Mouse (Mus musculus) ES-Bruce4 (cell line): ENCODE measurements at regions not wholly inside any gene's neighbourhood (a gene's known extent, or its start where the extent isn't known, plus 50 kb on each side); places are given as distances from the start of the nearest gene placed in this dataset.
A peak's percentile ranks its signal among the peaks of the same experiment; 100 is the strongest.

ENCODE experiments used
- H3K27ac ChIP-seq: 2 replicates; pipeline ENCODE4 v1.5.1; 2012; ENCODE audit warnings: low read length, inconsistent platforms; ENCODE audit not compliant: insufficient read depth
- H3K27me3 ChIP-seq: 2 replicates; pipeline ENCODE4 v1.6.1; 2012; ENCODE audit warnings: mild to moderate bottlenecking, low read length, inconsistent platforms; ENCODE audit not compliant: control insufficient read depth, poor library complexity, insufficient read depth, severe bottlenecking
- H3K36me3 ChIP-seq: 2 replicates; pipeline ENCODE4 v1.6.1; 2012; ENCODE audit warnings: inconsistent platforms, mild to moderate bottlenecking, low read length, moderate library complexity; ENCODE audit not compliant: control insufficient read depth, poor library complexity, insufficient read depth, severe bottlenecking
- H3K4me1 ChIP-seq: one replicate; pipeline ENCODE4 v1.8.1; 2011; ENCODE audit warnings: low read length; ENCODE audit not compliant: control insufficient read depth, insufficient read depth
- H3K4me3 ChIP-seq: 2 replicates; pipeline ENCODE4 v1.5.1; 2011; ENCODE audit warnings: low read depth, mild to moderate bottlenecking, low read length
- H3K9ac ChIP-seq: 2 replicates; pipeline ENCODE4 v1.6.1; 2012; ENCODE audit warnings: low read depth, mild to moderate bottlenecking, inconsistent platforms; ENCODE audit not compliant: poor library complexity, severe bottlenecking
- H3K9me3 ChIP-seq: replicated peaks from 2 replicates; pipeline ENCODE4 v1.6.1; 2012; ENCODE audit warnings: mild to moderate bottlenecking, low read length, inconsistent platforms; ENCODE audit not compliant: control insufficient read depth, poor library complexity, insufficient read depth, severe bottlenecking
- CTCF ChIP-seq: IDR thresholded peaks from one replicate; pipeline ENCODE4 v1.8.1; 2011; ENCODE audit warnings: low read depth, low read length
- EP300 ChIP-seq: IDR thresholded peaks from 2 replicates; pipeline ENCODE4 v1.6.1; 2011; ENCODE audit warnings: low read depth, low read length; ENCODE audit not compliant: insufficient read depth
- POLR2A ChIP-seq: IDR thresholded peaks from one replicate; pipeline ENCODE4 v1.8.1; 2011; ENCODE audit warnings: low read length; ENCODE audit not compliant: insufficient read depth

DNA sequence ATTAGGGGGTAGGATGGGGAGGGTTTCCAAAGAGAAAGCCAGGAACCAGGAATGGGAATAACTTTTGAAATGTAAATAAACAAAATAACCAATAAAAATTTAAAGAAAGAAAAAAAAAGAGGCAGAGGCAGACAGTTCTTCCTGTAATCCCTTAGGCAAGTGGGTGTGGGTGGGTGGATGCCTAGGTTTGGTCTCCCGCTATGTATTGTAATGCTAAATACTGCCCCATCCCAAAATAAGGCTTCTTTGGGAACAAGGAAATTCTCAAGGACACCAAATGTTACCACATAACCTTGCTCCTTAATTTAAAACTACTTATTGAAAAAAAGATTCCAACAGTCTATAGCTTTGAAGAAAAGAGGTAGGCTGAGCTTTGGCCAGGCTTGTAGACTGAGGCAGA lies 1120.5 kb upstream of the Prmt6 start:
- TF ChIP-seq CTCF (no peak), EP300 (peak; percentile 61; the same call in 1 of the 2 replicates), POLR2A (no peak)
- no peaks in the 10 kb centered on the region for H3K9me3 ChIP-seq
- H3K27ac ChIP-seq: peak overlapping the region; percentile 88
- no peak overlapping the region for H3K9ac ChIP-seq
- no peaks in the 10 kb centered on the region for H3K4me1 ChIP-seq
- no peaks in the 10 kb centered on the region for H3K36me3 ChIP-seq
- no peaks in the 10 kb centered on the region for H3K27me3 ChIP-seq
- H3K4me3 ChIP-seq: no peak overlapping the region

DNA sequence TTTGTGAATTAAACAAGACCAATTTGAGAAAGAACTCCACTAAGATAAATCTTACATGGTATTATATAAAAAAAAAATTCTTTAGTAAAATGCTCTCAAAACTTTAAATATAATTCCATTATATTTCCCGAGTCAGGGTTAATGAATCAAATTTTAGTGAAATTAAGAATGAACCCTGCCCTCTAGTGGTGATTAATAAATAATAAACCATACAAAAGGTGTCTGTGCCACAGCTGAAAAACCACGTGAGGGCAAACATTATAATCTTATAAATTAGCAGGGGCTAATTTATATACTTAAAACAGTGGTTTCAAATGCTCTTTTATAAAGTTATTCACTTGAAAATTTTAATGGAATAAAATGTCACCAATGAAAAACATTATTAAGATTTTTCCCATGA lies 1087.4 kb upstream of the Prmt6 start:
- no peaks in the 10 kb centered on the region for H3K4me1 ChIP-seq
- no peak overlapping the region for H3K4me3 ChIP-seq
- no peak overlapping the region for H3K27ac ChIP-seq
- H3K27me3 ChIP-seq: no peaks in the 10 kb centered on the region
- TF ChIP-seq EP300: no peak
- no peak for TF ChIP-seq POLR2A
- no peak for TF ChIP-seq CTCF
- no peaks in the 10 kb centered on the region for H3K36me3 ChIP-seq
- no peaks in the 10 kb centered on the region for H3K9me3 ChIP-seq
- no peak overlapping the region for H3K9ac ChIP-seq

DNA sequence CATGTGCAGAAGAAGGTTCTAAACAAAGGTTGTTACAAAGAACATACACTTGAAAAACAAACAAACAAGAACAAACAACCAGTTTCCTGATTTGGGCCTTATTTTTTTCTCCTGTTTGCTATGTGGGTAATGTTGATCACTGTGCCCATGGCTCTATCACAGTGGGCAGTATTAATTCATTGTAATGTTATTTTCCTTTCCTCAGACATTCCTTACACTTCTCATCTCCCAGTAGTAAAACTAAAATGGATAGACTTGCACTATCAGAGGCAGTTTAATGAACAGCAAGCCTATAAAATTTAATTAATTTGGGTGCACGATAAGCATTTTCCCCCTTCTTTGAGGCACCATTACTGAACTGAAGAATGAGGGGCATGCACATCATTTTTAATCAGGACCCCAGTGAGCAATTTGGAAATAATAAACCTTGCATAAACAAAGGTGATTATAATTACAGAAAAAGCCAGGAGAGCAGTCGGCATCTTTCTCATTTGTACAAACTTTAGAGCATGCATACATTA lies 1040.3 kb upstream of the Prmt6 start:
- Histone ChIP-seq H3K4me3 (no peak overlapping the region), H3K9me3 (no peaks in the 10 kb centered on the region), H3K9ac (no peak overlapping the region), H3K27ac (no peak overlapping the region), H3K36me3 (no peaks in the 10 kb centered on the region), H3K27me3 (no peaks in the 10 kb centered on the region), H3K4me1 (no peaks in the 10 kb centered on the region)
- TF ChIP-seq CTCF (no peak), POLR2A (no peak), EP300 (no peak)

DNA sequence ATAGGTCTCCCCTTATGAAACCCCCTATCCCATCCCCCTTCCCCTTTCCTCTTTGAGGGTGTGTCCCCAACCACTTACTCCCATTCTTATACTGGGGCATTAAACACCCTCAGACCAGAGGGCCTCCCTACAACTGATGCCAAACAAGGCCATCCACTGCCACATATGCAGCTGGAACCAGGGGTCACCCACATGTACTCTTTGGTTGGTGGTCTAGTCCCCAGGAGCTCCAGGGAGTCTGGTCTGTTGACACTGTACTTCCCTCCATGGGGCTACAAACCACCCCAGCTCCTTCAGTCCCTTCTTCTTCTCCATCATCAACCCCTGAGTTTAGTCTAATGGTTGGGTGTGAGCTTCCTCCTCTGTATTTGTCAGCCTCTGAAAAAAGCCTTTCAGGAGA lies 1030.8 kb upstream of the Prmt6 start:
- Histone ChIP-seq H3K4me3 (no peak overlapping the region), H3K36me3 (no peaks in the 10 kb centered on the region), H3K9ac (no peak overlapping the region), H3K9me3 (no peaks in the 10 kb centered on the region), H3K27ac (no peak overlapping the region), H3K4me1 (no peaks in the 10 kb centered on the region), H3K27me3 (no peaks in the 10 kb centered on the region)
- TF ChIP-seq CTCF (no peak), POLR2A (no peak), EP300 (no peak)
